Mouse (Mus musculus): ENCODE results near the gene Ptprm. TPM values are rescaled to one million over a fixed set of nuclear protein-coding genes. Genes with fewer than 3 reads are reported as not detected.

Ptprm gene
- polyA plus RNA-seq, 1 experiment from 2014 or later: 16.3 TPM

DNA sequence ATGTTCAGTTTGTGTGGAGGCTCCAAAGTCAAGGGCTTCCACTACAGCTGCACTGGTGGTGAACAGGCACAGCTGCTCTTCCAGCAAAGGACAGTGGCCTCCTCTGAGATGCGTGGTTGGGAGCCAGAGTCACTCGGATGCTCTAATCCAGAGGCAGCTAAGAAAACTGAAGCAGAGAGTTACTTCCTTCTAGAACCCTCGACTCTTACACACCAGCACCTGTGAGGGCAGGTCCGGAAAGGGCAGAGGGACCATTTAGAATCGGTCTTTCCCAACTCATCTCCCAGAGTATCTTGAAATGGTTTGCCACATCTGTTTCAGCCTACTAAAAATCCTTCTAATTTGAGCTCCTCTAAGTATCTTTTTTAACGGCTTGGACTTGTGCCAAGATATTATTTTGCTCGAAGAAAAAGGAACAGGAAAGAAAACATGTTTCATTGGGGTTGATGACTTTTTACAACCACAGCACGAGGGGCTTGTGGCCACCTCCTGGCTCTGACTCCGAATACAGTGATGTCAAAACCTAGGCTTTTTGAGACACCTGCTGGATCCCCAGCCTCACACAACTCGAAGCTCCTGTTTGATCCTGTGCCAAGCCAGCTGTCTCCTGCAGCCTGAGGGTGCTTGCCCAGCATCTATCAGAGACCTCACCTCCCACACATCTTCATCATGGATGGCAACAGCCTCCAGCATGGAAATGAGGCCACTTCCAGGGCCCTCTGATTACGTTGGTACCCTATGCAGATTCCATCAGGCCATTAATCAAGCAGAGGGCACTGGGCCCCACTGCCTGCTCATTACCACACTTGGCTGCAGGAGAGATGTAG, 652.7 kb downstream of the Ptprm start:
- peak; percentile 59; the same call in 1 of the 2 replicates for ATAC-seq (ENCODE audit: low FRiP score)
- no peak overlapping the region for H3K4me3 ChIP-seq
- H3K4me2 ChIP-seq: no peak overlapping the region
- WGBS: 71% methylated on average over 11 of the region's 11 CpGs
- no peaks in the 10 kb centered on the region for H3K9me3 ChIP-seq
- H3K27ac ChIP-seq: no peak overlapping the region
- peaks cover 18% of the 10 kb centered on the region for H3K4me1 ChIP-seq (replicated peaks)
- no peak overlapping the region for H3K9ac ChIP-seq
- no peaks in the 10 kb centered on the region for H3K27me3 ChIP-seq
- H3K36me3 ChIP-seq: no peaks in the 10 kb centered on the region

- Histone ChIP-seq H3K9me3 (no peaks in the 10 kb centered on the region), H3K4me3 (no peak overlapping the region), H3K27me3 (0 out of 2 replicates have a peak, but pooled peaks cover 4% of the 10 kb centered on the region), H3K27ac (no peak overlapping the region), H3K36me3 (no peaks in the 10 kb centered on the region), H3K4me2 (no peak overlapping the region), H3K9ac (no peak overlapping the region), H3K4me1 (replicated peaks) (peaks cover 19% of the 10 kb centered on the region)
- 74% methylated on average over 5 of the region's 5 CpGs for WGBS
- no peak for ATAC-seq (ENCODE audit: low FRiP score)
Observed at GRCm38 (mm10) chr17:66699896-66700295, 654.4 kb downstream of the Ptprm start.

DNA sequence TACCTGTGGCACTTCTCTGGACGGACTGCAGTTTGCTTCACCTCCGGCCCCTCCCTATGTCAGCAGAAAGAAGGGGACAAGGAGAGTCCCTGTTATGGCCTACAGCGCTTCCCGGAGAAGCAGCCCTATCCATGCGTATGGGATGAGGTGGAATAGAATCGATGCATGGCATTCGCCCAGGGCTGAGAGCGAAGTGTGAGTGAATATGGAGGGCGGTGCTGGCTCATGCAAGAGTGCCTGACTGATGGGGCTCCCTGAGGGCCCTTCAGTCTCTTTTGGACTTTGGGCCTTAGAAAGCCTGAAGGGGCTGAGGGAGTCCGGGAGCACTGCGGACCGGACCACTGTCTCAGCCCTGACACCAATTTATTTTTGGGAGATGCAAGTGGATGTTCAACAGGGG, 656.6 kb downstream of the Ptprm start:
- no peak overlapping the region for H3K4me3 ChIP-seq
- H3K9me3 ChIP-seq: no peaks in the 10 kb centered on the region
- no peak overlapping the region for H3K27ac ChIP-seq
- no peak for ATAC-seq (ENCODE audit: low FRiP score)
- WGBS: 82% methylated on average over 12 of the region's 12 CpGs
- peaks cover 36% of the 10 kb centered on the region for H3K4me1 ChIP-seq (replicated peaks)
- H3K9ac ChIP-seq: no peak overlapping the region
- no peaks in the 10 kb centered on the region for H3K36me3 ChIP-seq
- H3K4me2 ChIP-seq: no peak overlapping the region
- 0 out of 2 replicates have a peak, but pooled peaks cover 4% of the 10 kb centered on the region for H3K27me3 ChIP-seq

DNA sequence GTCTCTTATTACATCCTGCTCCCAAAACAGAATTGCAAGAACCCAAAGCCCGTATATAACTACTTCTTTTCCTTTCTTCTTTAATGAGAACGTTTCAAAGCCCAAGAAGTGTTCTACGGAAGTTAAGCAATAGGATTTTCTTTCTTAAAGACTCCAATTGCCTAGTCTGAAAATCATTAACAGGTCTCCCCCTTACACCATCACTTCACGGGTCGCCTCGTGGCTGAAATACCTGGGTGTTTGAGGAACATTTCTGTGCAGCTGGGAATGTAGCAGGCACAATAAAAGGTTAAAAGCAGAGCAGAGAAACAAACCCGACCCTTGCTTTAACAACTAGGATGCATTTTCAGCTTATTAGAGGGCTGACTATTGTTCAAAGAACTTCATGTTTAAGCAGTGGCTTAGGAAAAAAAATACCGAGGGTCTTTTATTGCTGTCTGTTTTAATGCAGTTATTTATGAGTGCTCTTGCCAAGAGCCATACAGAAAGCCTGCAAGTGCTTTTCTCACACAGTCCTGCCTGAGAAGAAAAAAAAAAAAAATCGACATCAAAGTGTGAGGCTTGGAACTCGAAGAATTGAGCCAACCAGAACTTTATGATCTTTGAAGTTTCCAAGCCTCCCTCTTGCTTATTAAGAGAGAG, 657.6 kb downstream of the Ptprm start:
- Histone ChIP-seq H3K27me3 (0 out of 2 replicates have a peak, but pooled peaks cover 4% of the 10 kb centered on the region), H3K4me1 (replicated peaks) (peaks cover 30% of the 10 kb centered on the region), H3K27ac (no peak overlapping the region), H3K36me3 (no peaks in the 10 kb centered on the region), H3K9ac (no peak overlapping the region), H3K9me3 (no peaks in the 10 kb centered on the region), H3K4me3 (no peak overlapping the region), H3K4me2 (no peak overlapping the region)
- no peak for ATAC-seq (ENCODE audit: low FRiP score)
- WGBS: 49% methylated on average over 10 of the region's 10 CpGs

GRCm38 (mm10) chr17:66694326-66694725, 659.9 kb downstream of the Ptprm start:
- Histone ChIP-seq H3K36me3 (peaks cover 2% of the 10 kb centered on the region; the same call in 1 of the 2 replicates), H3K9ac (no peak overlapping the region), H3K4me1 (replicated peaks) (peaks cover 30% of the 10 kb centered on the region), H3K9me3 (no peaks in the 10 kb centered on the region), H3K27ac (peak overlapping the region; percentile 53; the same call in 1 of the 2 replicates), H3K4me3 (no peak overlapping the region), H3K27me3 (0 out of 2 replicates have a peak, but pooled peaks cover 4% of the 10 kb centered on the region), H3K4me2 (no peak overlapping the region)
- WGBS: 81% methylated on average over 4 of the region's 4 CpGs
- ATAC-seq (ENCODE audit: low FRiP score): no peak

- ATAC-seq (ENCODE audit: low FRiP score): peak; percentile 52; the same call in 1 of the 2 replicates
- peak overlapping the region; percentile 53; the same call in 1 of the 2 replicates for H3K27ac ChIP-seq
- no peak overlapping the region for H3K4me2 ChIP-seq
- no peaks in the 10 kb centered on the region for H3K9me3 ChIP-seq
- peaks cover 30% of the 10 kb centered on the region for H3K4me1 ChIP-seq (replicated peaks)
- H3K27me3 ChIP-seq: 0 out of 2 replicates have a peak, but pooled peaks cover 4% of the 10 kb centered on the region
- peaks cover 7% of the 10 kb centered on the region for H3K36me3 ChIP-seq
- H3K9ac ChIP-seq: no peak overlapping the region
- whole genome bisulfite sequencing: 33% methylated on average over 21 of the region's 21 CpGs
- no peak overlapping the region for H3K4me3 ChIP-seq
Observed at GRCm38 (mm10) chr17:66693676-66694304, 660.5 kb downstream of the Ptprm start.

- Histone ChIP-seq H3K4me2 (no peak overlapping the region), H3K27ac (peak overlapping the region; percentile 53; the same call in 1 of the 2 replicates), H3K4me1 (replicated peaks) (peaks cover 31% of the 10 kb centered on the region), H3K9me3 (no peaks in the 10 kb centered on the region), H3K27me3 (0 out of 2 replicates have a peak, but pooled peaks cover 4% of the 10 kb centered on the region), H3K36me3 (peaks cover 7% of the 10 kb centered on the region), H3K4me3 (no peak overlapping the region), H3K9ac (no peak overlapping the region)
- WGBS: 84% methylated on average over 16 of the region's 16 CpGs
- no peak for ATAC-seq (ENCODE audit: low FRiP score)
Observed at GRCm38 (mm10) chr17:66692941-66693675, 661.1 kb downstream of the Ptprm start.

GRCm38 (mm10) chr17:66688179-66688578, 666.1 kb downstream of the Ptprm start:
- no peak overlapping the region for H3K4me2 ChIP-seq
- peak overlapping the region; percentile 79; the same call in 1 of the 2 replicates for H3K27ac ChIP-seq
- 92% methylated on average over 9 of the region's 9 CpGs for WGBS

GRCm38 (mm10) chr17:66687543-66687942, 666.7 kb downstream of the Ptprm start:
- Histone ChIP-seq H3K9me3 (no peaks in the 10 kb centered on the region), H3K27me3 (0 out of 2 replicates have a peak, but pooled peaks cover 5% of the 10 kb centered on the region), H3K27ac (peak overlapping the region; percentile 79), H3K4me2 (no peak overlapping the region), H3K36me3 (peaks cover 7% of the 10 kb centered on the region), H3K9ac (no peak overlapping the region), H3K4me1 (replicated peaks) (peaks cover 21% of the 10 kb centered on the region; the same call in 1 of the 2 replicates), H3K4me3 (no peak overlapping the region)
- 80% methylated on average over 4 of the region's 4 CpGs for WGBS
- 0 out of 2 replicates have a peak, but pooled peaks have one; percentile 54 for ATAC-seq (ENCODE audit: low FRiP score)

More at GRCm38 (mm10) chr17:66688179-66688578, 666.1 kb downstream of the Ptprm start:
- H3K4me1 ChIP-seq (replicated peaks): peaks cover 15% of the 10 kb centered on the region; the same call in 1 of the 2 replicates
- H3K4me3 ChIP-seq: no peak overlapping the region
- H3K9me3 ChIP-seq: no peaks in the 10 kb centered on the region
- ATAC-seq (ENCODE audit: low FRiP score): no peak
- peaks cover 7% of the 10 kb centered on the region for H3K36me3 ChIP-seq
- 0 out of 2 replicates have a peak, but pooled peaks cover 2% of the 10 kb centered on the region for H3K27me3 ChIP-seq
- no peak overlapping the region for H3K9ac ChIP-seq

- Histone ChIP-seq H3K36me3 (peaks cover 7% of the 10 kb centered on the region), H3K27me3 (0 out of 2 replicates have a peak, but pooled peaks cover 5% of the 10 kb centered on the region), H3K4me1 (replicated peaks) (peaks cover 21% of the 10 kb centered on the region; the same call in 1 of the 2 replicates), H3K9me3 (no peaks in the 10 kb centered on the region), H3K27ac (peak overlapping the region; percentile 79), H3K4me3 (no peak overlapping the region), H3K4me2 (no peak overlapping the region), H3K9ac (no peak overlapping the region)
- WGBS: 56% methylated on average over 25 of the region's 25 CpGs
- peak; percentile 44; the same call in 1 of the 2 replicates for ATAC-seq (ENCODE audit: low FRiP score)
Observed at GRCm38 (mm10) chr17:66686701-66687489, 667.4 kb downstream of the Ptprm start.

- no peak for ATAC-seq (ENCODE audit: low FRiP score)
- Histone ChIP-seq H3K27me3 (0 out of 2 replicates have a peak, but pooled peaks cover 5% of the 10 kb centered on the region), H3K4me2 (no peak overlapping the region), H3K9ac (no peak overlapping the region), H3K4me1 (replicated peaks) (peaks cover 21% of the 10 kb centered on the region; the same call in 1 of the 2 replicates), H3K4me3 (no peak overlapping the region), H3K36me3 (no peaks in the 10 kb centered on the region), H3K9me3 (no peaks in the 10 kb centered on the region), H3K27ac (no peak overlapping the region)
- 77% methylated on average over 8 of the region's 8 CpGs for WGBS
Observed at GRCm38 (mm10) chr17:66683411-66683810, 670.8 kb downstream of the Ptprm start.

All from hindbrain, embryonic 13.5 days (tissue).